Mouse (Mus musculus) cortical plate, adult 2 months (tissue): ENCODE data around the gene Tada3.

ENCODE experiments used
- CTCF ChIP-seq: fragments of 200-500 bp; IDR thresholded peaks from 2 replicates; pipeline ENCODE4 v1.5.1; 2011; ENCODE audit warnings: mild to moderate bottlenecking, control low read depth, low read length; ENCODE audit not compliant: insufficient read depth; ENCODE audit errors: extremely low read depth
- POLR2A ChIP-seq: fragments of 200-500 bp; IDR thresholded peaks from 2 replicates; pipeline ENCODE4 v1.6.1; 2011; ENCODE audit warnings: mild to moderate bottlenecking, low read length, control low read depth; ENCODE audit not compliant: insufficient read depth; ENCODE audit errors: extremely low read depth

DNA sequence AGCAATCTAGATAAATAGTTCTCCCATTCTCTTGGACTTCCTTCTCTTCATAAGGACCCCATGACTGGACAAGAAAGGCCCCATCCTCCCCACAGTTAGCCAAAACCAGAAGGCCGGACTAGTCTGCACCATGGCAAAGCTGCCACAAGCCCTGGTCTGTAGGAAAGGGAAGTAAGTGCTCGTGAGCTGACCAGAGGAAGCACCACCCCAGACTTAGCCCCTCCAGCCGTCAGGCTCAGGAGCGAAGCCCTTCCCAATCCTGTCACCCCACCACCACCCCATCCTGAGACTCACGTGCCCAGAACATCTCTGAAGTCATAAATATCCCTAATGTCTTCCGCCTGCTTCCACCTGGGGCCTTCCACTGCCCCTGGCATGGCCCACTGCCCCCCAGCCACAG is 36.1 kb downstream of the Tada3 start:
- TF ChIP-seq CTCF (no peak), POLR2A (no peak)
